ENCODE assay signal across 31 mouse cellular contexts in the genomic region with DNA sequence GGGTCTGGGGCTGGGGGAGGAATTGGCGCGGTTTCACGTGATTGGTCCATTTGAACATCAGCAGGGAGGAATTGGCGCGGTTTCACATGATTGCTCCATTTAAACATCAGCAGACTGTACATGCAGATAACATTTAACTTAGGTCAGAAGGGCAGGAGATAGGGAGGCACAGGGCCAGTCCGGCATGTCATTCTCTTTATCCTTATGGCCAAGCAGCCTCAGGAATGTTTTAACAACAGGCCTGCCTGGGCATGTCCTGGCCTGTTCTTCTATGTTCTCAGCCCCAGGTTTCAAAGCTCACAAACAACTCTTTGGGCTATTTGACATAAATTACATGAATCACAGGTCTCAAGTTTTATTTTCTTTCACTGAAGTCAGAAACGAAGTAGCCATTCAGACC. TPM values are rescaled to one million over a fixed set of nuclear protein-coding genes. Genes with fewer than 3 reads are reported as not detected.
"Had no signal": no experiment of that assay in that cellular context is flagged by ENCODE, and none has a peak within 500 bp of the region (broad histone marks: within the 10 kb centered on the region; RNA-seq: fewer than 3 reads in every experiment).

No protein-coding gene starts in this region.

RNA-seq across cellular contexts. Expression of a gene that starts 57.1 kb away (rescaled TPM):
- total RNA-seq: common myeloid progenitor, adult 5-6 weeks; forebrain, postnatal 0 days; gastrocnemius, adult 18-20 months; gastrocnemius, adult 2 months; gastrocnemius, adult 8-10 months; gastrocnemius, postnatal 10 days; gastrocnemius, postnatal 14 days; gastrocnemius, postnatal 25 days; gastrocnemius, postnatal 36 days; gastrocnemius, postnatal 4 days; granulocyte monocyte progenitor cell, adult 5-6 weeks; heart, adult 18-20 months; heart, adult 2 months; heart, adult 8-10 months had no signal
- polyA plus RNA-seq: cerebellum, adult 2 months; cortical plate, adult 2 months; embryonic facial prominence, embryonic 10.5 days; embryonic facial prominence, embryonic 11.5 days; embryonic facial prominence, embryonic 12.5 days; embryonic facial prominence, embryonic 13.5 days; embryonic facial prominence, embryonic 14.5 days; embryonic facial prominence, embryonic 15.5 days; erythroblast, embryonic 14.5 days; forebrain, embryonic 10.5 days; forebrain, embryonic 11.5 days; forebrain, embryonic 12.5 days; forebrain, embryonic 13.5 days; forebrain, embryonic 14.5 days; forebrain, embryonic 15.5 days; forebrain, embryonic 16.5 days; forebrain, postnatal 0 days; frontal cortex, adult 2 months had no signal
